Mouse (Mus musculus) limb, embryonic 14.5 days (tissue): ENCODE measurements around the gene Myct1. TPM values are rescaled to one million over a fixed set of nuclear protein-coding genes. Genes with fewer than 3 reads are reported as not detected.
A peak's percentile ranks its signal among the peaks of the same experiment; 100 is the strongest.

Source experiments
- ATAC-seq: fragments of 200-750 bp; cut with Nextera tagmentation; 2 replicates; pipeline ENCODE4 v1.8.0; 2017; ENCODE audit warnings: low read depth, moderate number of reproducible peaks, moderate TSS enrichment; ENCODE audit not compliant: low FRiP score
- DNase-seq: peaks from one replicate; pipeline ENCODE4 v3.0.0-alpha.2; 2015; ENCODE audit warnings: low spot score
- H3K27ac ChIP-seq: fragments of 300-500 bp; sonication (generic); replicated peaks from 2 replicates; pipeline ENCODE4 v1.5.1; 2014; ENCODE audit warnings: low read depth, mild to moderate bottlenecking, low read length, moderate library complexity, mixed read lengths
- H3K27me3 ChIP-seq: fragments of 300-500 bp; sonication (generic); 2 replicates; pipeline ENCODE4 v1.6.1; 2014; ENCODE audit warnings: low read length, mixed read lengths; ENCODE audit not compliant: control insufficient read depth, insufficient read depth
- H3K36me3 ChIP-seq: fragments of 300-500 bp; sonication (generic); 2 replicates; pipeline ENCODE4 v1.6.1; 2014; ENCODE audit warnings: mild to moderate bottlenecking, low read length, moderate library complexity, mixed read lengths; ENCODE audit not compliant: control insufficient read depth, insufficient read depth
- H3K4me1 ChIP-seq: fragments of 300-500 bp; sonication (generic); 2 replicates; pipeline ENCODE4 v1.6.1; 2014; ENCODE audit warnings: antibody characterized with exemption, low read length, mixed read lengths; ENCODE audit not compliant: control insufficient read depth, insufficient read depth
- H3K4me2 ChIP-seq: fragments of 300-500 bp; sonication (generic); replicated peaks from 2 replicates; pipeline ENCODE4 v1.6.1; 2014; ENCODE audit warnings: low read depth, mild to moderate bottlenecking, low read length, moderate library complexity; ENCODE audit not compliant: severe bottlenecking
- H3K4me3 ChIP-seq: fragments of 300-500 bp; sonication (generic); replicated peaks from 2 replicates; pipeline ENCODE4 v1.5.1; 2014; ENCODE audit warnings: low read length
- H3K9ac ChIP-seq: fragments of 300-500 bp; sonication (generic); 2 replicates; pipeline ENCODE4 v1.6.1; 2014; ENCODE audit warnings: mild to moderate bottlenecking, low read depth, low read length, moderate library complexity; ENCODE audit not compliant: severe bottlenecking
- H3K9me3 ChIP-seq: fragments of 300-500 bp; sonication (generic); 2 replicates; pipeline ENCODE4 v1.6.1; 2016; ENCODE audit warnings: low read length; ENCODE audit not compliant: control insufficient read depth
- POLR2A ChIP-seq: fragments of 200-500 bp; IDR thresholded peaks from 2 replicates; pipeline ENCODE4 v1.8.0; 2012; ENCODE audit warnings: inconsistent platforms, mild to moderate bottlenecking, moderate library complexity, borderline replicate concordance; ENCODE audit not compliant: insufficient read depth, insufficient read length; ENCODE audit errors: extremely low read depth
- WGBS: fragments of 180-500 bp; shearing (Covaris S2); extraction: QIAGEN DNeasy Blood & Tissue Kit; methylation state at CpG from one replicate; pipeline ENCODE4 v1.1.7; 2014; 5-methylcytosine and 5-hydroxymethylcytosine counted together
- polyA plus RNA-seq, 2 experiments: library from polyadenylated mRNA; depleted of rRNA in 1 of 2; stranded (reverse) in 1 of 2; unstranded in 1 of 2; fragments of >200 nt; fragmentation: Nextera tagmentation in 1 of 2; extraction: Ambion mirVana in 1 of 2; gene quantifications; 2 replicates each; pipeline versions ENCODE4 v1.2.1 to v1.2.3; 2012 to 2014

Myct1 gene
- polyA plus RNA-seq, 2 experiments: 3.6 to 3.9 TPM

DNA sequence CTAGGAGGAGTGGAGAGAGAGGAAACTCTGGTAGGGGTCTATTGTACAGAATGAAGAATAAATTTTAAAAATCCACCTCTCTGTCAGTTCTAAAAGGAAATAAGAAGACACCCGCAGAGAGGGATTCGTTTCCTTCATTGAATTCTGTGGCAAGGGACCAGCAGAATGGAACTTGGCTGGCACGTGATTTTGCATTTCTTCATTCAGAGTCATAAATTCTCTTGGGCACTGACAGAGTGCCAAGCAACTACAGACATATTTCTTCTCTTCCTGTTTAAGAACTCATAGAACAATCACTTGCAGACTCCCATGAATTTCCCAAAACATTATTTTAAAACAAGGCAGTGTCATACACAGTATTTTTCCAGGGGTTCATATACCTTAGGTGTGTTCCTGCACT, 15.3 kb downstream of the Myct1 start:
- no peak for TF ChIP-seq POLR2A
- DNase-seq (no peak), ATAC-seq (no peak)
- H3K4me2 ChIP-seq: no peak overlapping the region
- H3K9me3 ChIP-seq: no peaks in the 10 kb centered on the region
- 83% methylated on average over 3 of the region's 3 CpGs for WGBS
- no peak overlapping the region for H3K4me3 ChIP-seq
- H3K4me1 ChIP-seq: no peaks in the 10 kb centered on the region
- no peak overlapping the region for H3K9ac ChIP-seq
- H3K27me3 ChIP-seq: no peaks in the 10 kb centered on the region
- no peaks in the 10 kb centered on the region for H3K36me3 ChIP-seq
- no peak overlapping the region for H3K27ac ChIP-seq

DNA sequence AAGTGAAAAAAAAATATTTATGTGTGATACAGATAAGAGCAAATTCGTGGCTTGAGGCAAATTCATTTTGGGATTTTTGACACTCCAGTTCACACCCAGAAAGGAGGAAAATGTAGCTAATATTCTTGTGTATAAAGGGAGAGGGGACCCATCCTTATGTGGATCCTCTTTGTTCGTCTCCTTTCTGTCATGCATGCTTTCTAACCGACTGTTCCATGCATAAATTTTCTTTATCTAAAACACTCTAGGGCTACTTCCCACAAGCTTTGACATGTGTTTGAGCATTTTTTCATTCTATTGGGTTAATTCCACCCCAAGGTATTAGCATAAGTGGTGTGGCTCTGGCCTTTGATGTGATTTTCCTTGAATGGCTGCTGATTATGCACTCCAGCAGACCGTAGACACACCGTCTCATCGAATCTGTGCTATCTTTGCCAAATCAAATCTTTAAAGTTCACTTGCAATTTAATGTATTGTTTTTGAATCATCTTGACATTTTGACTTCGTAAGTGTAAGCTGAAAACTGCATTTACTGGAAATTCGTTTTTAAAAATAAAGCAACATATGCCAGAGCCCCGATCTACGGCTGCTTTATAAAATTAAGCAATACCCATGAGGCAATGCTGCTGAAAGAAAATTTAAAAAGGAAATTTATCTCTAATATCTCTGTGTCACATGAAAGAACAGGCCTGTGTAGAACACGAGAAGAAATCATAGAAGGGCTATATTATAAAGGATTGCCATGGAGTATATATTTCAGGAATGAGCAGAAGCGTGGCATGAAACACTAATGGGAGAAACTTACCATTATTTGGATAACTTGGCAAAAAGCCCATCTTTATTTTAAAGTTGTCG, 21.8 kb downstream of the Myct1 start:
- no peak for TF ChIP-seq POLR2A
- H3K36me3 ChIP-seq: no peaks in the 10 kb centered on the region
- no peak overlapping the region for H3K4me2 ChIP-seq
- no peaks in the 10 kb centered on the region for H3K27me3 ChIP-seq
- no peak overlapping the region for H3K27ac ChIP-seq
- no peaks in the 10 kb centered on the region for H3K9me3 ChIP-seq
- 79% methylated on average over 13 of the region's 13 CpGs for WGBS
- ATAC-seq: no peak
- DNase-seq: no peak
- H3K9ac ChIP-seq: no peak overlapping the region
- no peaks in the 10 kb centered on the region for H3K4me1 ChIP-seq
- H3K4me3 ChIP-seq: no peak overlapping the region

DNA sequence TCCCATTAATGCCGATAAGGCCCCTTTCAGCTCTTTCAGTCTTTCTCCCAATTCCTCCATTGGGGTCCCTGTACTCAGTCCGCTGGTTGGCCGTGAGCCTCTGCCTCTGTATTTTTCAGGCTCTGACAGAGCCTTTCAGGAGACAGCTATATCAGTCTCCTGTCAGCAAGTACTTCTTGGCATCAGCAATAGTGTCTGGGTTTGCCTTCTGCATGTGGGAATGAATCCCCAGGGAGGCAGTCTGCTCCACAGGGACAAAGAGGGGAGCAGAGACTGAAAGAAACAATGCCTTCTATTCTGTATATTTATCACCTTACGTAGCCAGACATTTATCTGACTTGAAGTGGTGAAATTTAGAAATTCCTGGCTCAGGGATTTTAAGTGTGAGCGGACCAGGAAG, 32.7 kb downstream of the Myct1 start:
- no peak for TF ChIP-seq POLR2A
- H3K9ac ChIP-seq: no peak overlapping the region
- no peak for ATAC-seq
- H3K27me3 ChIP-seq: no peaks in the 10 kb centered on the region
- no peaks in the 10 kb centered on the region for H3K9me3 ChIP-seq
- no peak overlapping the region for H3K4me2 ChIP-seq
- no peak for DNase-seq
- no peak overlapping the region for H3K4me3 ChIP-seq
- no peak overlapping the region for H3K27ac ChIP-seq
- no peaks in the 10 kb centered on the region for H3K4me1 ChIP-seq
- 85% methylated on average over 5 of the region's 5 CpGs for WGBS
- no peaks in the 10 kb centered on the region for H3K36me3 ChIP-seq

DNA sequence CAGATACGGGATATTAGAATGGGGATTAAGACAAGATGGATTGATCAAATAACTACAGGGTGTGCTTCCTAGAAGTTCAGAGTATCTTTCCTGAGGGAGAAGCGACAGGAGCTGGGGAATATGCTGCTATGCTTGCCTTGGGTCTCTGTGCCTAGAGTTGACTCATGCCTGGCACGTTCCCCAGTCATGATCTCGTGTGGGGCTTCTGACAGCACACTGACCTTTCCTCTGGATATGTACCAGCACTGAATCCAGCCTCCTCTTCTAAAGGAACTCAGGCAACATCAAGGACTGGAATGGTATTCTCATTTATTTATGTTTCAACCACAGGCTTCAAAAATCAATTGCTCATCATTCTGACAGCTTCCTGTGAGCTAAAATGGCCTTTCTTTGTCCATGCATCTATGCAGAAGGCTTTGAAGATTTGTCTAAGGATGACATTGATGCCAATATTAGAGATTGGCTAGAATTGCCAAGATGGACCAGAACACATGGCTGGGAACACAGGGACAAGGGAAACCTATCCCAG, 40.2 kb downstream of the Myct1 start:
- H3K4me2 ChIP-seq: no peak overlapping the region
- H3K9ac ChIP-seq: no peak overlapping the region
- no peaks in the 10 kb centered on the region for H3K36me3 ChIP-seq
- 86% methylated on average over 4 of the region's 4 CpGs for WGBS
- no peak for DNase-seq
- H3K4me3 ChIP-seq: no peak overlapping the region
- no peaks in the 10 kb centered on the region for H3K27me3 ChIP-seq
- no peak overlapping the region for H3K27ac ChIP-seq
- no peaks in the 10 kb centered on the region for H3K9me3 ChIP-seq
- H3K4me1 ChIP-seq: no peaks in the 10 kb centered on the region
- ATAC-seq: no peak
- no peak for TF ChIP-seq POLR2A

DNA sequence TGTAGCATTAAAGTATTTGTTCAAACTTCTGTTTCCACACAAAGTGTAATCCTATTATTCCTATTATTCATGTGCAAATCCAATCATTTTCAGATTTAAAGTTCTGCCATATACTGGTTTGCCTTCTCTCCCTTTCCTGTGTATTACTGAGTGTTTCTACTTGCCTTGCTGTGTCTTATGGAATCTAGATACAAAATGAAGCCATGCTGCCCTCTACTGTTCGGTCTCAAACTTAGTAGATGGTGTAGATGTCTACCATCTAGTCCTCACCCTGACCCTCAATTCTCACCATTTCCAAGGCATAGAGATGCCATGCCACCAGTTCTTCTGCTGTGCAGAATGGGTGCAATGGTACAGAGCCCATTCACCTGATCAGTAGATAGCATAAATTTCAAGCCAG, 40.8 kb downstream of the Myct1 start:
- Histone ChIP-seq H3K4me2 (no peak overlapping the region), H3K27me3 (no peaks in the 10 kb centered on the region), H3K9ac (no peak overlapping the region), H3K9me3 (no peaks in the 10 kb centered on the region), H3K4me3 (no peak overlapping the region), H3K27ac (no peak overlapping the region), H3K36me3 (no peaks in the 10 kb centered on the region), H3K4me1 (no peaks in the 10 kb centered on the region)
- DNase-seq (peak; percentile 15), ATAC-seq (no peak)
- 33% methylated on average over 1 of the region's 1 CpGs for WGBS
- TF ChIP-seq POLR2A: no peak

DNA sequence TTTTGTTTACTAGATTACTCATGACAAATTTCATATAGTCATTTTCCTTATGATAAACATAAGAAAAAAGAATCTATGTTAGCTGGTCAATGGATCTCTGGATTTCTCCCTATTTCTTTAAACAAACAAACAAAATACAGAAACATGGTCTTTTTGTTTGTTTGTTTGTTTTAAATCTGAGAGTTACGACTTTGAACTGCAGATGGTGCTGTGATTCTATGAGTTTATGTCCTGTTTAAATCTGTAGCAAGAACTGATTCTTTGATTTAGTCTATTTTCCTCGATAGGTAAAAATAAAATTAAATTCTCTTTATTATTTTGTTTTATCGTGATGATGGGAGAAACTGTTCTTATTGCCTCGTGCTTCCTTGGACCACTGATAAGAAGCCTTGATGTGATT, 43.7 kb downstream of the Myct1 start:
- ATAC-seq (no peak), DNase-seq (no peak)
- Histone ChIP-seq H3K27me3 (no peaks in the 10 kb centered on the region), H3K4me3 (no peak overlapping the region), H3K9me3 (no peaks in the 10 kb centered on the region), H3K4me2 (no peak overlapping the region), H3K4me1 (no peaks in the 10 kb centered on the region), H3K36me3 (no peaks in the 10 kb centered on the region), H3K27ac (no peak overlapping the region), H3K9ac (no peak overlapping the region)
- WGBS: 75% methylated on average over 4 of the region's 4 CpGs
- no peak for TF ChIP-seq POLR2A
